ENCODE assay signal across 8 mouse cellular contexts in the genomic region with DNA sequence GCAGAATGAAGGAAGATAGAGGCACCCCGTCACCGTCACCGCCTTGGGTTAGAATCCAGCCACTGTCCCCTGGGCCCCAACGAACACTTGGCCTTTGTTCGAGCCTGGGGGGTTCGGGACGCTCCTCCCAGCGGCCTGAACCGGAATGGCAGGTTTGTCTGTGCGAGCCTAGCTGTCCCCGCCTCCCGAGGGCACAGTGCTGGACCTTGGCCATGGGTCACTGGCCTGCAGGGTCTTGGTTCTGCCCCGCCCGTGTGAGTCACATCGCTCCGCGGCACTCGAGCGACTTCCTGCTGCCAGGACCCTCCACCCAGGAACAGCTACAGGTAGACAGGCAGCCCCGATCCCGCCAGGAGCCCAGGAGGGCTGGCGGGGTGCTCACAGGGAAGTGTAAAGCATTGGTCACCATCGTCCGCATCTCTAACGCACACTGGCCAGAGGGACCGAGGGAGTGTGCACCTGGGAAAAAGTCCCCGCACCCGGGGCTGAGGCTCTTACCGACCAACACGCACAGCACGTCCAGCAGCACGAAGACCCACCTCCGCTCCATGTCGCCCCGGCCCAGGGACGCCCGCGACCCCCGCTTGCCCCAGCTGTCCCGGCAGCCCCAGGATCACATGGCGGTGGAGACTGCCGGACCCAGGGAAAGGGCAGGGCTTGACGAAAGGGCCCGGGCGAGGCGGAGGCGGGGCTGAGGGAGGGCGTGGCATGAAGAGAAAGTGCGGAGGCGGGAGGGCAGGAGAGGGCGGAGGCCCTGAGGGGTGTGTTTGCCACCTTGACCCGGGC. TPM values are rescaled to one million over a fixed set of nuclear protein-coding genes. Genes with fewer than 3 reads are reported as not detected.
DNase-seq lines count a peak whose midpoint lies in the region; ATAC-seq and TF ChIP-seq lines count a peak whose summit lies in the region.

A gene (minus strand): TSS at position 671 of the 786 bp plus-strand sequence.

- H3K79me2 ChIP-seq in liver, adult 2 months (ENCODE audit: control insufficient read depth, insufficient read depth, low read length) = no peaks in the 10 kb centered on the region

- peak within 1 kb of the TSS; percentile 67 for H3K4me2 ChIP-seq in embryonic facial prominence, embryonic 12.5 days (replicated peaks)
- H3K4me2 ChIP-seq in midbrain, postnatal 0 days (ENCODE audit: low read depth, low read length, poor library complexity, severe bottlenecking) = peak within 1 kb of the TSS; percentile 95

- H3K27ac ChIP-seq in embryonic facial prominence, embryonic 12.5 days = no peak within 1 kb of the TSS
- peak within 1 kb of the TSS; percentile 24 for H3K27ac ChIP-seq in liver, adult 2 months (replicated peaks; ENCODE audit: insufficient read depth, low read depth, low read length)
- H3K27ac ChIP-seq in midbrain, postnatal 0 days (ENCODE audit: low read depth, low read length) = no peak within 1 kb of the TSS

- WGBS in embryonic facial prominence, embryonic 12.5 days = under 1% methylated on average over 52 of the region's 52 CpGs
- under 1% methylated on average over 52 of the region's 52 CpGs for WGBS in liver, adult 2 months
- WGBS in midbrain, postnatal 0 days = under 1% methylated on average over 51 of the region's 52 CpGs

- TF ChIP-seq CTCF in liver, adult 2 months (IDR thresholded peaks at IDR 0.05; ENCODE audit: low read depth, low read length) = peak; percentile 79
- peak; percentile 65 for TF ChIP-seq CTCF in midbrain, postnatal 0 days (IDR thresholded peaks at IDR 0.05)

- H3K27me3 ChIP-seq in embryonic facial prominence, embryonic 12.5 days = no peaks in the 10 kb centered on the region
- H3K27me3 ChIP-seq in liver, adult 2 months (ENCODE audit: control insufficient read depth, insufficient read depth, low read length) = no peaks in the 10 kb centered on the region
- no peaks in the 10 kb centered on the region for H3K27me3 ChIP-seq in midbrain, postnatal 0 days (ENCODE audit: insufficient read depth, low read length)

- peak within 1 kb of the TSS; percentile 63 for H3K4me3 ChIP-seq in embryonic facial prominence, embryonic 12.5 days
- peak within 1 kb of the TSS; percentile 76 for H3K4me3 ChIP-seq in liver, adult 2 months (ENCODE audit: insufficient read depth, low read depth, low read length)
- peak within 1 kb of the TSS; percentile 55 for H3K4me3 ChIP-seq in midbrain, postnatal 0 days (ENCODE audit: low read depth, low read length)

- DNase-seq in 3T3-L1 (ENCODE audit: low read depth, low spot score) = peak; percentile 77
- peak; percentile 92 for DNase-seq in adrenal gland, postnatal 36 days
- peak; percentile 56 to 59 for DNase-seq in heart, adult 9 months (ENCODE audit: low spot score in 2 of 2)
- peak; percentile 86 to 91 for DNase-seq in kidney, adult 8-10 months
- DNase-seq in liver, adult 2 months (ENCODE audit: extremely low read depth, low read depth, low spot score) = peak; percentile 73
- DNase-seq in midbrain, postnatal 0 days (ENCODE audit: low spot score) = peak; percentile 53
- peak; percentile 75 to 79 for DNase-seq in spleen, postnatal 36 days (ENCODE audit: low spot score in 2 of 2)

- 0 out of 2 replicates have a peak, but pooled peaks have one; percentile 28 for TF ChIP-seq POLR2A in liver, adult 2 months (IDR thresholded peaks at IDR 0.05; ENCODE audit: extremely low read depth, insufficient read depth, low read length)

- no peaks in the 10 kb centered on the region for H3K9me3 ChIP-seq in embryonic facial prominence, embryonic 12.5 days
- no peaks in the 10 kb centered on the region for H3K9me3 ChIP-seq in midbrain, postnatal 0 days (ENCODE audit: low read length)

- peak; percentile 38 for ATAC-seq in embryonic facial prominence, embryonic 12.5 days (ENCODE audit: insufficient number of reproducible peaks, insufficient read depth, low FRiP score, low TSS enrichment)
- ATAC-seq in midbrain, postnatal 0 days (ENCODE audit: low FRiP score) = peak; percentile 61

- peak within 1 kb of the TSS; percentile 43 for H3K9ac ChIP-seq in embryonic facial prominence, embryonic 12.5 days
- H3K9ac ChIP-seq in liver, adult 2 months (ENCODE audit: low read depth, low read length) = peak within 1 kb of the TSS; percentile 55
- H3K9ac ChIP-seq in midbrain, postnatal 0 days (replicated peaks; ENCODE audit: low read length, poor library complexity, severe bottlenecking) = peak within 1 kb of the TSS; percentile 61

- peaks cover 7% of the 10 kb centered on the region for H3K36me3 ChIP-seq in embryonic facial prominence, embryonic 12.5 days
- H3K36me3 ChIP-seq in liver, adult 2 months (ENCODE audit: control insufficient read depth, insufficient read depth, low read length) = no peaks in the 10 kb centered on the region
- no peaks in the 10 kb centered on the region for H3K36me3 ChIP-seq in midbrain, postnatal 0 days (ENCODE audit: insufficient read depth, low read length)

- no peaks in the 10 kb centered on the region for H3K4me1 ChIP-seq in embryonic facial prominence, embryonic 12.5 days
- no peaks in the 10 kb centered on the region for H3K4me1 ChIP-seq in liver, adult 2 months (ENCODE audit: control insufficient read depth, insufficient read depth, low read length)
- no peaks in the 10 kb centered on the region for H3K4me1 ChIP-seq in midbrain, postnatal 0 days (ENCODE audit: insufficient read depth, low read length)

RNA-seq across cellular contexts. Expression of the gene that starts here (rescaled TPM):
- 10 to 100 TPM; 20.2 to 38.2 TPM for total RNA-seq in adrenal gland, postnatal 36 days (2021)
- polyA plus RNA-seq in embryonic facial prominence, embryonic 12.5 days (2016; fragmentation: Nextera tagmentation; extraction: Ambion mirVana) = 17.0 and 18.3 TPM in 2 replicates
- 16.2 and 32.2 TPM in 2 replicates for total RNA-seq in liver, adult 2 months (2014; rRNA removed)
- polyA plus RNA-seq in liver, adult 2 months (2012; rRNA removed) = 29.9 and 33.7 TPM in 2 replicates
- total RNA-seq in midbrain, postnatal 0 days (2014; rRNA removed) = 34.6 and 56.9 TPM in 2 replicates
- polyA plus RNA-seq in midbrain, postnatal 0 days (2015; fragmentation: Nextera tagmentation; extraction: Ambion mirVana) = 22.7 and 25.6 TPM in 2 replicates
